Mouse (Mus musculus): Measurements from ENCODE around the gene Tspyl4.

Tspyl4 gene

GRCm38 (mm10) chr10:34326701-34327100 lies 29.5 kb downstream of the Tspyl4 start:
- no peak for DNase-seq

GRCm38 (mm10) chr10:34327144-34327543 lies 29.9 kb downstream of the Tspyl4 start:
- DNase-seq = no peak

DNA sequence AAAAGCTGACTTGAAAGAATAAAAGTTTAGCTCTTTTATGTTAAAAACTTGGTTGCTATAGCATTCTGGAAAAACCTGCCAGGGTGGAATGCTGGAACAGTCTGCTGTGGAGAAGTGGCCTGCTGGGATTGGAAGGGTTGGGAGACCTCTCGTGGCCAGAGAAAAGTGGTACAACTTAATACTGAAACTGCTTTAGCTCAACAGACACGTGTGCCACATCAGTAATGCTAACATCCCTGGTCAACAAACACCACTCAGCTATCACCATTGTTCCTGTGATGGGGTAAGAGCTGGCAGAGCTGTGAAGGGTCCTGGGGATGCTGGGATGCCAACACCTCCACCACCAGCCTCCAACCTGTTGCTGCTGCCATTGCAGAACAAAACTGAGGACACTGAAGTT lies 31.1 kb downstream of the Tspyl4 start:
- DNase-seq = peak; percentile 29

- no peak for DNase-seq
Observed at GRCm38 (mm10) chr10:34341014-34341413, 43.8 kb downstream of the Tspyl4 start.

DNA sequence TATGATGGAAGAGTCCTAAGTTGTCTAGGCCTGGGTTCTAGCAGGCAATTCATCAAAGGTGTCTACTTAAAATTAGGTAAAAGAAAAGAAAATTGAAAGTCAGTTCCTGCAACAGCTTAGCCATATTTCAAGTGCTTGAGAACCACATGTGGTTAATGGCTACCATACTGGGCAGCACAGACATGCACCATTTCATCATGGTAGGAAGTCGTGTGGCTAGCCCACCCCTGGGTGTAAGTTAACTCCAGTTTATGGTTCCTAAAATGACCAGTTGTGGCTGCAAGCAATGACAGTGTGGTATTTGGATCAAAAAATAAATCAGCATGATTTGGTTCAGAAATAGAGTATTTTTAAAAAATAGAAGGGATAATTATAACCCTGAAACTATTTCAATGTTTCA lies 44.6 kb downstream of the Tspyl4 start:
- no peak for DNase-seq

Measured in cerebellum, adult 9-11 months (tissue).